Mouse (Mus musculus): ENCODE measurements at regions not wholly inside any gene's neighbourhood (a gene's known extent, or its start where the extent isn't known, plus 50 kb on each side); places are given as distances from the start of the nearest gene placed in this dataset.

GRCm38 (mm10) chr6:101585871-101586270 is 208.2 kb upstream of the Pdzrn3 start:
- Histone ChIP-seq H3K9ac (replicated peaks; ENCODE audit: low read depth, low read length) (no peak overlapping the region), H3K4me3 (ENCODE audit: low read depth, low read length) (no peak overlapping the region), H3K9me3 (ENCODE audit: control insufficient read depth, low read length) (no peaks in the 10 kb centered on the region), H3K27me3 (ENCODE audit: control insufficient read depth, insufficient read depth, low read length) (no peaks in the 10 kb centered on the region), H3K4me2 (ENCODE audit: low read depth, low read length) (no peak overlapping the region), H3K27ac (ENCODE audit: low read depth, low read length) (no peak overlapping the region), H3K36me3 (ENCODE audit: control insufficient read depth, insufficient read depth, low read length) (no peaks in the 10 kb centered on the region), H3K4me1 (ENCODE audit: control insufficient read depth, insufficient read depth, low read length) (no peaks in the 10 kb centered on the region)
- 82% methylated on average over 16 of the region's 16 CpGs for WGBS
- no peak for ATAC-seq (ENCODE audit: low read depth)

GRCm38 (mm10) chr6:101580824-101581223 is 203.1 kb upstream of the Pdzrn3 start:
- Histone ChIP-seq H3K27ac (ENCODE audit: low read depth, low read length) (no peak overlapping the region), H3K36me3 (ENCODE audit: control insufficient read depth, insufficient read depth, low read length) (no peaks in the 10 kb centered on the region), H3K9ac (replicated peaks; ENCODE audit: low read depth, low read length) (no peak overlapping the region), H3K4me1 (ENCODE audit: control insufficient read depth, insufficient read depth, low read length) (no peaks in the 10 kb centered on the region), H3K9me3 (ENCODE audit: control insufficient read depth, low read length) (no peaks in the 10 kb centered on the region), H3K4me3 (ENCODE audit: low read depth, low read length) (no peak overlapping the region), H3K4me2 (ENCODE audit: low read depth, low read length) (no peak overlapping the region), H3K27me3 (ENCODE audit: control insufficient read depth, insufficient read depth, low read length) (no peaks in the 10 kb centered on the region)
- 87% methylated on average over 4 of the region's 4 CpGs for WGBS
- ATAC-seq (ENCODE audit: low read depth) = no peak

- Histone ChIP-seq H3K9ac (replicated peaks; ENCODE audit: low read depth, low read length) (no peak overlapping the region), H3K4me2 (ENCODE audit: low read depth, low read length) (no peak overlapping the region), H3K4me1 (ENCODE audit: control insufficient read depth, insufficient read depth, low read length) (no peaks in the 10 kb centered on the region), H3K4me3 (ENCODE audit: low read depth, low read length) (no peak overlapping the region), H3K27me3 (ENCODE audit: control insufficient read depth, insufficient read depth, low read length) (no peaks in the 10 kb centered on the region), H3K36me3 (ENCODE audit: control insufficient read depth, insufficient read depth, low read length) (no peaks in the 10 kb centered on the region), H3K9me3 (ENCODE audit: control insufficient read depth, low read length) (no peaks in the 10 kb centered on the region), H3K27ac (ENCODE audit: low read depth, low read length) (no peak overlapping the region)
- no peak for ATAC-seq (ENCODE audit: low read depth)
- 93% methylated on average over 1 of the region's 1 CpGs for WGBS
Measured at GRCm38 (mm10) chr6:101556096-101556495, 178.4 kb upstream of the Pdzrn3 start.

GRCm38 (mm10) chr6:101554965-101555604 is 177.4 kb upstream of the Pdzrn3 start:
- H3K27ac ChIP-seq (ENCODE audit: low read depth, low read length) = no peak overlapping the region
- no peaks in the 10 kb centered on the region for H3K27me3 ChIP-seq (ENCODE audit: control insufficient read depth, insufficient read depth, low read length)
- H3K4me3 ChIP-seq (ENCODE audit: low read depth, low read length) = no peak overlapping the region
- no peak overlapping the region for H3K4me2 ChIP-seq (ENCODE audit: low read depth, low read length)
- H3K9me3 ChIP-seq (ENCODE audit: control insufficient read depth, low read length) = no peaks in the 10 kb centered on the region
- WGBS = 80% methylated on average over 2 of the region's 2 CpGs
- no peaks in the 10 kb centered on the region for H3K36me3 ChIP-seq (ENCODE audit: control insufficient read depth, insufficient read depth, low read length)
- ATAC-seq (ENCODE audit: low read depth) = no peak
- H3K4me1 ChIP-seq (ENCODE audit: control insufficient read depth, insufficient read depth, low read length) = no peaks in the 10 kb centered on the region
- no peak overlapping the region for H3K9ac ChIP-seq (replicated peaks; ENCODE audit: low read depth, low read length)

- H3K4me3 ChIP-seq (ENCODE audit: low read depth, low read length) = no peak overlapping the region
- 12% methylated on average over 7 of the region's 7 CpGs for WGBS
- peak; percentile 69 for ATAC-seq (ENCODE audit: low read depth)
Measured at GRCm38 (mm10) chr6:101550501-101551268, 173.0 kb upstream of the Pdzrn3 start.

GRCm38 (mm10) chr6:101537581-101537980 is 159.9 kb upstream of the Pdzrn3 start:
- Histone ChIP-seq H3K9ac (replicated peaks; ENCODE audit: low read depth, low read length) (no peak overlapping the region), H3K4me2 (ENCODE audit: low read depth, low read length) (no peak overlapping the region), H3K27ac (ENCODE audit: low read depth, low read length) (no peak overlapping the region), H3K4me3 (ENCODE audit: low read depth, low read length) (no peak overlapping the region), H3K27me3 (ENCODE audit: control insufficient read depth, insufficient read depth, low read length) (no peaks in the 10 kb centered on the region), H3K36me3 (ENCODE audit: control insufficient read depth, insufficient read depth, low read length) (no peaks in the 10 kb centered on the region), H3K9me3 (ENCODE audit: control insufficient read depth, low read length) (no peaks in the 10 kb centered on the region), H3K4me1 (ENCODE audit: control insufficient read depth, insufficient read depth, low read length) (no peaks in the 10 kb centered on the region)
- 87% methylated on average over 5 of the region's 5 CpGs for WGBS
- no peak for ATAC-seq (ENCODE audit: low read depth)

More at GRCm38 (mm10) chr6:101550501-101551268, 173.0 kb upstream of the Pdzrn3 start:
- no peak overlapping the region for H3K9ac ChIP-seq (replicated peaks; ENCODE audit: low read depth, low read length)
- no peaks in the 10 kb centered on the region for H3K27me3 ChIP-seq (ENCODE audit: control insufficient read depth, insufficient read depth, low read length)
- no peak overlapping the region for H3K4me2 ChIP-seq (ENCODE audit: low read depth, low read length)
- no peaks in the 10 kb centered on the region for H3K4me1 ChIP-seq (ENCODE audit: control insufficient read depth, insufficient read depth, low read length)
- H3K27ac ChIP-seq (ENCODE audit: low read depth, low read length) = no peak overlapping the region
- no peaks in the 10 kb centered on the region for H3K9me3 ChIP-seq (ENCODE audit: control insufficient read depth, low read length)
- H3K36me3 ChIP-seq (ENCODE audit: control insufficient read depth, insufficient read depth, low read length) = no peaks in the 10 kb centered on the region

- ATAC-seq (ENCODE audit: low read depth) = peak; percentile 56; the same call in 1 of the 2 replicates
- no peaks in the 10 kb centered on the region for H3K9me3 ChIP-seq (ENCODE audit: control insufficient read depth, low read length)
- no peaks in the 10 kb centered on the region for H3K36me3 ChIP-seq (ENCODE audit: control insufficient read depth, insufficient read depth, low read length)
- H3K4me1 ChIP-seq (ENCODE audit: control insufficient read depth, insufficient read depth, low read length) = no peaks in the 10 kb centered on the region
- H3K4me2 ChIP-seq (ENCODE audit: low read depth, low read length) = no peak overlapping the region
- no peak overlapping the region for H3K9ac ChIP-seq (replicated peaks; ENCODE audit: low read depth, low read length)
- no peak overlapping the region for H3K27ac ChIP-seq (ENCODE audit: low read depth, low read length)
- H3K4me3 ChIP-seq (ENCODE audit: low read depth, low read length) = no peak overlapping the region
- 32% methylated on average over 9 of the region's 9 CpGs for WGBS
- H3K27me3 ChIP-seq (ENCODE audit: control insufficient read depth, insufficient read depth, low read length) = no peaks in the 10 kb centered on the region
Measured at GRCm38 (mm10) chr6:101534214-101535052, 156.7 kb upstream of the Pdzrn3 start.

- Histone ChIP-seq H3K36me3 (ENCODE audit: control insufficient read depth, insufficient read depth, low read length) (no peaks in the 10 kb centered on the region), H3K27ac (ENCODE audit: low read depth, low read length) (no peak overlapping the region), H3K4me1 (ENCODE audit: control insufficient read depth, insufficient read depth, low read length) (no peaks in the 10 kb centered on the region), H3K4me2 (ENCODE audit: low read depth, low read length) (no peak overlapping the region), H3K27me3 (ENCODE audit: control insufficient read depth, insufficient read depth, low read length) (no peaks in the 10 kb centered on the region), H3K9me3 (ENCODE audit: control insufficient read depth, low read length) (no peaks in the 10 kb centered on the region), H3K4me3 (ENCODE audit: low read depth, low read length) (no peak overlapping the region), H3K9ac (replicated peaks; ENCODE audit: low read depth, low read length) (no peak overlapping the region)
- no peak for ATAC-seq (ENCODE audit: low read depth)
- WGBS = 64% methylated on average over 7 of the region's 7 CpGs
Measured at GRCm38 (mm10) chr6:101532436-101532835, 154.7 kb upstream of the Pdzrn3 start.

- no peak overlapping the region for H3K4me2 ChIP-seq (ENCODE audit: low read depth, low read length)
- H3K27ac ChIP-seq (ENCODE audit: low read depth, low read length) = no peak overlapping the region
- H3K36me3 ChIP-seq (ENCODE audit: control insufficient read depth, insufficient read depth, low read length) = no peaks in the 10 kb centered on the region
- no peaks in the 10 kb centered on the region for H3K9me3 ChIP-seq (ENCODE audit: control insufficient read depth, low read length)
- no peak for ATAC-seq (ENCODE audit: low read depth)
- H3K9ac ChIP-seq (replicated peaks; ENCODE audit: low read depth, low read length) = no peak overlapping the region
- no peaks in the 10 kb centered on the region for H3K4me1 ChIP-seq (ENCODE audit: control insufficient read depth, insufficient read depth, low read length)
- no peak overlapping the region for H3K4me3 ChIP-seq (ENCODE audit: low read depth, low read length)
- 73% methylated on average over 5 of the region's 5 CpGs for WGBS
- no peaks in the 10 kb centered on the region for H3K27me3 ChIP-seq (ENCODE audit: control insufficient read depth, insufficient read depth, low read length)
Measured at GRCm38 (mm10) chr6:101531914-101532313, 154.2 kb upstream of the Pdzrn3 start.

All from neural tube, embryonic 14.5 days (tissue).